Mouse (Mus musculus) spleen, adult 2 months (tissue): Measurements from ENCODE around the gene Nckap5. TPM values are rescaled to one million over a fixed set of nuclear protein-coding genes. Genes with fewer than 3 reads are reported as not detected.

Source experiments
- DNase-seq, 2 experiments: peaks; one replicate each; pipeline versions ENCODE4 v3.0.0 to v3.0.0-alpha.2; 2012 to 2021; ENCODE audit warnings: low spot score in 2 of 2, low read depth in 1 of 2
- H3K27ac ChIP-seq: fragments of 200-500 bp; 2 replicates; pipeline ENCODE4 v1.5.1; 2012; ENCODE audit warnings: low read length, inconsistent platforms; ENCODE audit not compliant: insufficient read depth
- H3K27me3 ChIP-seq: fragments of 200-500 bp; 2 replicates; pipeline ENCODE4 v1.6.1; 2012; ENCODE audit warnings: mild to moderate bottlenecking, moderate library complexity, low read length, inconsistent platforms; ENCODE audit not compliant: control insufficient read depth, insufficient read depth
- H3K36me3 ChIP-seq: fragments of 200-500 bp; 2 replicates; pipeline ENCODE4 v1.6.1; 2012; ENCODE audit warnings: mild to moderate bottlenecking, low read length, inconsistent platforms; ENCODE audit not compliant: control insufficient read depth, insufficient read depth
- H3K4me1 ChIP-seq: fragments of 200-500 bp; 2 replicates; pipeline ENCODE4 v1.6.1; 2011; ENCODE audit warnings: inconsistent platforms; ENCODE audit not compliant: control insufficient read depth, insufficient read depth, insufficient read length
- H3K4me3 ChIP-seq: fragments of 200-500 bp; 2 replicates; pipeline ENCODE4 v1.5.1; 2011; ENCODE audit warnings: mild to moderate bottlenecking, inconsistent platforms; ENCODE audit not compliant: insufficient read depth, insufficient read length; ENCODE audit errors: extremely low read depth
- CTCF ChIP-seq: fragments of 200-500 bp; IDR thresholded peaks from 2 replicates; pipeline ENCODE4 v1.5.1; 2011; ENCODE audit warnings: mild to moderate bottlenecking, inconsistent platforms; ENCODE audit not compliant: insufficient read depth, insufficient read length, insufficient replicate concordance; ENCODE audit errors: extremely low read depth
- POLR2A ChIP-seq: fragments of 200-500 bp; IDR thresholded peaks from 2 replicates; pipeline ENCODE4 v1.6.1; 2011; ENCODE audit warnings: low read depth, low read length, inconsistent platforms
- WGBS: fragments of 180-500 bp; shearing (Covaris S2); methylation state at CpG from one replicate; pipeline ENCODE4 v1.1.7; 2018; 5-methylcytosine and 5-hydroxymethylcytosine counted together
- polyA plus RNA-seq: library from polyadenylated mRNA; depleted of rRNA; stranded (reverse); fragments of >200 nt; gene quantifications from 2 replicates; pipeline ENCODE4 v1.2.3, GENCODE M21; 2012

Nckap5 gene
- polyA plus RNA-seq, 1 experiment = 0.26 TPM

DNA sequence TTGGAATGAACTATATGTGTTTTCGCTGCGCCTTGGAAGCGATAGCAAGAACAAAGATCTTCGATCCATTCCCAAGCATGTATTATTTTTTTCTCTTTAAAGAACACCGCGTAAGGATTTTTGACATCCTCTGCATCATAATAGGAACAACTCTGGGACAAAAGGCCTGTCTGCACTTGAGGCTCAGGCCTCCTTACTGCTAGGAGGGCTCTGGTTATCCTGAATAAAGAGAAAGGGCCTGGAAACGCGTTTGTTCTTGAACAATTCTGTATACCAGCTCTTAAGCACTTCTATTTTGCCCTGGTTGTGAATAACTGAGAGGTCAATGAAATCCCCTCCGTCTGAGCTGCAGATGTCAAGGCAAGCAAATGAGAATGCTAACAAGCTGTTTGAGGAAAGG lies 937.4 kb downstream of the Nckap5 start:
- Histone ChIP-seq H3K36me3 (no peaks in the 10 kb centered on the region), H3K4me3 (no peak overlapping the region), H3K27ac (no peak overlapping the region), H3K27me3 (no peaks in the 10 kb centered on the region), H3K4me1 (no peaks in the 10 kb centered on the region)
- 94% methylated on average over 9 of the region's 9 CpGs for WGBS
- DNase-seq = no peak
- TF ChIP-seq CTCF (no peak), POLR2A (no peak)

DNA sequence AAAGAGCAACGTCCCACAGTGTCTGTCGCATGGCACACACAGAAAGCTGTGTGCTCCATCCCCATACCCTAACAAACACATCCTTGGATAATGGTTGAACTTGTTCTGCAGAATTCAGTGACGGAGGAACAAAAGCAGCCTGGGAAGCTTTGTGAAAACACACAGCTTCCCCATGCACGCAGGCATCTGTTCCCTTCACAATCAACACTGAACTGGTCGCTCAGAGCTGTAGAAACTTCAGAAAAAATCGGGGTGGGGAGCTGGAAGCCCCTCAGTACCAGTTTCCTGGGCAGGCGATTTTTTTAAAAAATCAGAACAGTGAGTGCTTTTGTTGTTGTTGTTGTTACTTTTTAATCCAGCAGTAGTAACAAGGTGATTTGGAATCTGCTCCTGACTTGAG lies 960.5 kb downstream of the Nckap5 start:
- H3K4me1 ChIP-seq = no peaks in the 10 kb centered on the region
- H3K36me3 ChIP-seq = no peaks in the 10 kb centered on the region
- H3K27me3 ChIP-seq = no peaks in the 10 kb centered on the region
- WGBS = 73% methylated on average over 7 of the region's 7 CpGs
- no peak for DNase-seq
- no peak overlapping the region for H3K4me3 ChIP-seq
- H3K27ac ChIP-seq = no peak overlapping the region
- TF ChIP-seq CTCF (no peak), POLR2A (no peak)
